Mouse (Mus musculus): ENCODE measurements around the gene Clps. TPM values are rescaled to one million over a fixed set of nuclear protein-coding genes. Genes with fewer than 3 reads are reported as not detected.
"Not testable (repeated sequence)": the region's sequence is repeated elsewhere in the genome, so short reads cannot be mapped to it uniquely, and the experiment has no call there.

Gene Clps
- total RNA-seq (2015) (not detected in 2 replicates), total RNA-seq (2017) (not detected in 2 replicates)

DNA sequence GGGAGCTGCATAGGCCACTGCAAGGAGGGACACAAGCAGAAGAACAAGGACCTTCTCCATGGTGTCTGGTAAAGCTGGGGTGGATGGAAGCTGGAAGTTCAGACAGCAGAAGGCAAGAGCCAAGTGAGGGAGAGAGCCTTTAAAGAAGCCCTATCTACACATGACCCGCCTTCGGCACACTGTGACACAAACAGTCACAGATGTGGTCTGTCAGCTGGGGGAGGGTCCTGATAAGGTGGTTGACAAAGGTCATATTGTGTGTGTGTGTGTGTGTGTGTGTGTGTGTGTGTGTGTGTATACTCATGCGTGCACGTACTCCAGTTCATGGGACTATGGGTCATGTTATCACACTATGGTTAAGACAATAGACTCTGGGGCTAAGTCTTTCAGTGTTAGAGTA lies at the start of gene Clps:
Gene Clps, minus strand, starts transcription at position 169 of the 400 bp plus-strand sequence.
- no peak for ATAC-seq (replicated peaks; ENCODE audit: poor library complexity)

DNA sequence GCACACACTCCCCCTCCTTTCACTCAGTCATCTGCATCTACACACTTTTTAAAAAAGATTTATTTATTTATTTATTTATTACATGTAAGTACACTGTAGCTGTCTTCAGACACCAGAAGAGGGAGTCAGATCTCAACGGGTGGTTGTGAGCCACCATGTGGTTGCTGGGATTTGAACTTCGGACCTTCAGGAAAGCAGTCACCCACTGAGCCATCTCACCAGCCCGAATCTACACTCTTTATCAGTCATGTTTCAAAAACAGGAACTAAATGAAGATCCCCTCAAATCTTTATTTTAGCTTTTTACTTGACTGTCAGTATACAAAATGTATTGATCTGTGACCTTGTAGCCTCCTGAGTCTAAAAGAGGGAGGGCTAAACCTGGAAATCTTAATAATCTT lies 49.0 kb upstream of the Clps start:
- no peak for ATAC-seq (replicated peaks; ENCODE audit: poor library complexity)

DNA sequence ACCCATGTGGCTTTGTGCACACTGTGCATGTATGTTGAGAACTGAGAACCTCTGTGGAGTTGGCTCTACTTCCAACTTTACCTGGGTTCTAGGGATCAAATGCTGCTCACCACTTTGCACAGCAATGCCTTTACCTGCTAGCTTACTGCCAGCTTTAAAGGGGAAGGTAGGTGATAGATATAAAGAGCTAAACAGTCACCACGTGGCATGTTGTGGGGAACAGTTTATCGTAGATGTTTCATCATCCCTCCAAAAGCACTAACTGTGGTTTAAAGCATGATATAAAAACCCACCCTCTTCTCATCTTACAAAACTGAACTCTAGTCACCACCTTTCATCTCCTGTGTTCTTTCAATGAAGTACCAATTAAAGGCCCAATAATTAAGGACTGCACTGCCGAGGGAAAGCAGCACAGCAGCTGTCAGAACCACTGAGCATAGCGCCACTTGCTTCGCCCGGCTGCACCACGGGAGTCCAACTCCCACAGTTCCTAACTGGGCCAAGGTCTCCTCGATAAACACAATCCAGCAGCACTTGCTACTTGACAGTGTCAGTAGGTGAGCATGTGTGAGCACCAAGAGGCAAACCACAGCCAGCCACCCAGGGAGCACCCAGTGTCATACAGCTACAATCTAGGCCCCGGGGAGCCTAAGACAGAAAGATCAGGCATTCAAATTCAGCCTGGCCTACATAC lies 41.1 kb upstream of the Clps start:
- no peak for ATAC-seq (replicated peaks; ENCODE audit: poor library complexity)

DNA sequence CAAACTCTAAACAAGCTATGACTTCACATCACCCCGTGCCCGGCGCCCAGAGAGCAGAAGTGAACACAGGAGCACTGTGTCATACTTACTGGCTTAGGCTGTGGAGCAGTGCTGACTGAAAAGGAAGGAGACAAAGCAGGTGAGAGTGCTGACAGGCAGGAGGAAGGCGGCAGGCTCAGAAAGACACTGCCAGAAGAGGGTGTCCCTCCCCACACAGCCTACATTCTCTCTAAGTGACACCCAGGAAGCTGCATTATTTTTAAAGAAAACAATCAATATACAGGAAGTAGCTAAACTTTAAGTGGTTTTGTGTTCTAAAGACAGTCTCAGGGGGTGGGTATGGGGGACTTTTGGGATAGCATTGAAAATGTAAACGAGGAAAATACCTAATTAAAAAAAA lies 40.2 kb upstream of the Clps start:
- ATAC-seq (replicated peaks; ENCODE audit: poor library complexity): no peak

DNA sequence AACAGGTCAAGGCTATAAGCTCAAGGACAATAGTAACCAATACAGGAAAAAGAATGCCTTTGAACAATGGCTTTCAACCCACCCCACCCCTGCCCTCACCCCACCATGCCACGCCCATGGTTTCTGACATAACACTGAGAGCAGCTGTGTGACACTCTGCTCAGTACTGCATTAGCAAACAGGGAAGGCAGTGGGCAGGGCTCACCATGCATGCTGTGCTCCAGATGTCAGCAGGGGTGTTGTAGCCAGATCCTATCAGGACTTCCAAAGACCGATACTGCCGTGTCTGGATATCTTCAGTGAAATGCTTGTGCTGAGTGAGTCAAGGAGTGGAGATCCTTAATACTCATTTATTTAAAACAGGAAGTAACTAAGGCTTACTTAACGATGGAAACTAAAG lies 33.4 kb upstream of the Clps start:
- peak; percentile 22; the same call in 1 of the 2 replicates for ATAC-seq (replicated peaks; ENCODE audit: poor library complexity)

DNA sequence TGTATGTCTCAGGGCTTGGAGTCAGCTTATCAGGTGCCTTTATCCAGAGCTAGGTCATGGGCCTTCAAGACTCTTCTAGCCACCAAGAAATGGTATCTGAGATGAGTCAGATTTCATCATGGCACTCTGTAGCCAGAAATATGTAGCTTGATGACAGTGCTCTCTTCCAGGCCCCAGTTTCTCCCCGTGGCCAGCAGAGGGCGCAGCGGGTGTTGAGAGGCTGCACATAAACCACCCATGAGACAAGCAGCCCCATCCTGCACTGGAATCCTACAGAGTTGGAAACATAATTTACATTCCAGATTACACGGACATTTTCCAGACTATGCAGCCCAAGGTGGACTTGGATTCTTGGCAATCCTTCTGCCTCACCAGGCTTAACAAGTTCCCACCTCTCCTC lies 32.4 kb upstream of the Clps start:
- ATAC-seq (replicated peaks; ENCODE audit: poor library complexity): peak; percentile 68

DNA sequence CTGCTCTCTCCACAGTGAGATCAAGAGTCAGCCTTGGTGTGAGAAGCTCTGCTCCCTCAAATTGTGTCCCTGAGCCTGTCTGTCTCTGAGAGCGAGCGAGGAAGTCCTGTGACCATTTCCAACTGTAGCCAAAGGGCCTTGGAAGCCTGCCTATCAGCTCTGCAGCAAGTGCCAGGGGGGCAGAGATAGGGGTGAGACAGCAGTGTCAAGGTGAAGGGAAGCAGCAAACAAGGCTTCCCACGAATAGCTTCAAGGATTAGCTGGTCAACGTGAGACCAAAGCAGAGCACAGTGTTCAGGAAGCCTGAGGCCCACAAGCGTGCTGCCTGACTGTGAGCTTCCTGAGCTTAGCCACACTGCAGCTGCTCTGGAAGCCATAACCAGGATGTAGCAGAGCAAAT lies 30.9 kb upstream of the Clps start:
- ATAC-seq (replicated peaks; ENCODE audit: poor library complexity): peak; percentile 82

DNA sequence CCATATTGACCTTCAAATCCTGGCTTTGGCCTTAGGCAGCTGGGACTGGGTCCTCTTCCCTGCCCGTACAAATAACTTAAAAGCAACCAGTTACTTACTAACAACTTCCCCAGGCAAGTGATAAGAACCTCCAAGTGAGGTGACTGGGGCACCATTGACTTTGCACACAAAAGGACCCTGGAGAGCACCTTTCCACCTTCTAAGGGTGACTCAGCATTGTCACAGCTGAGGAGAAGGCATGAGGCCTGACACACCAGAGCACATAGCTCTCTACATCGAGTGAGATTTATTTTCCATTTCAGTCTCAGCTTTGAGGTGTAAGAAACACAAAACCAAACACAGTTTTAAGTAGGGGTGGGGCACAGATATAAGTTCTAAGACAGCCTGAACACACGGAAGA lies 30.0 kb upstream of the Clps start:
- ATAC-seq (replicated peaks; ENCODE audit: poor library complexity): no peak

DNA sequence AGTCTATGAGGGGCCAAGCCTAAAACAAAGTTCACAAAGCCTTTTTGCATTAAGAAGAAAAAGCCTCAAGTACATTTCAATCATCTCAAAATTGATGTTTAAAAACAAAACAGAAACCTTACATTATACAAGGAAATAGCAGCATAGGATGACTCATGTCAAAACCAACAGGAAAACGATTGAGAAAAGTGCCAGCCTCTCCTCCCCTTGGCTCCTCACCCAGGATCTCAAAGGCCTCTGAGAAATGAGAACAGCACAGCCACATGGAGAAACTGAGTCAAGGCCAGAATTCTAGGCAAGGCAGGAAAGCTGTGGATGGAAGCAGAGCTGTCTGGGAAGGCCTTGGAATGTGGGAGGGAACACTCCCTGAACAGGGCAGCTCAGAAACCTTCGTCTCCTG lies 28.0 kb upstream of the Clps start:
- no peak for ATAC-seq (replicated peaks; ENCODE audit: poor library complexity)

DNA sequence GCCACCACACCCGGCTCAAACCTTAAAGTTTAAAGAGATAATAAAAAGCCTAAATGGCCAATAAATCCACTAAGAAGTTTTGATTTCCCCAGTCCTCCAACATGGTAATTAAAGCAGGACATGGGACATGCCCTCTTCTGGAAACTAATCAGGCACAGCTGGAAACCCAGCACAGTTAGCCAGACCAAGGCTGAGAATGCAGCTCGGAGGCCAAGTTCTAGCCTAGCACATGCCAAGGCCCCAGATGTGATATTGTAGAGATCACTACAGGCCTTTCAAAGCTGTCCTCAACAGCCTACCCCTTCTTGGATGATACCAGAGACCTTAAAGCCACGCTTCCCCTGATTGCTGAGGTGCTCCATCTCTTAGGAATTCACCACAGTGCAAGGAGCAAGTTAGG lies 25.9 kb upstream of the Clps start:
- ATAC-seq (replicated peaks; ENCODE audit: poor library complexity): no peak

DNA sequence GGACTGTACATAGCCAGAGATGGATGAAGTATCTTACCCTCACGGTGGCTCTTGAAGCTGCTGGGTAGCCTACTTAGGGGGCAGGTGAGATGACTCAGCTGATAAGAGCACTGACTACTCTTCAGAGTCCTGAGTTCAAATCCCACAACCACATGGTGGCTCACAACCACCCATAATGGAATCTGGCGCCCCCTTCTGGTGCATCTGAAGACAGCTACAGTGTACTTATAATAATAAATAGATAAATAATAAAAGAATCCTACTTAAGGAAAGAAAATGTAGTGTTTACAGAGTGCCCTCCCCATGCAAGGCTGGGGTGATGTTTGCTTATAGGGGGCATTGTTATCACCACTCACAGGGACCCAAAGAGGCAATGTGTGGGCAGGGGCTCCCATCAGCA lies 20.5 kb upstream of the Clps start:
- no peak for ATAC-seq (replicated peaks; ENCODE audit: poor library complexity)

DNA sequence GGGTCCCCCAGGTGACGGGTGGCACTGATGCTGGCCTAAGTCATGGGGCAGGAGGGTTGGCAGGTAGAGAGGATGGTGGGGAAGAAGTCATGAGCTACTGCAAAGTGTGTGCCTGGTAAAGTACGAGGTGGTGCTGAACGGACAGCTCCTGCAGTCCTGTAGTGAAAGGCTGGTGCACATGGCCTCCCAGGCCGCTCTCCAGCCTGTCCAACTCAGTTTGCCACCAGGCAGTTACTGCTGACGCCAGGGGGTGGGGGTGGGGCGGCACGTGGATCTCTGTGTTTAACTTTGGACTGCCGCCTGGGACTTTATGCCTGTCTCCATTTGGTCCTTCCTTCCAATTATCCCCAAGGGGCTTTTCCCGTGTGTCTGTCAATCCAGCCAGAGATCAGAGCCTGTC lies 19.8 kb upstream of the Clps start:
- peak; percentile 89 for ATAC-seq (replicated peaks; ENCODE audit: poor library complexity)

DNA sequence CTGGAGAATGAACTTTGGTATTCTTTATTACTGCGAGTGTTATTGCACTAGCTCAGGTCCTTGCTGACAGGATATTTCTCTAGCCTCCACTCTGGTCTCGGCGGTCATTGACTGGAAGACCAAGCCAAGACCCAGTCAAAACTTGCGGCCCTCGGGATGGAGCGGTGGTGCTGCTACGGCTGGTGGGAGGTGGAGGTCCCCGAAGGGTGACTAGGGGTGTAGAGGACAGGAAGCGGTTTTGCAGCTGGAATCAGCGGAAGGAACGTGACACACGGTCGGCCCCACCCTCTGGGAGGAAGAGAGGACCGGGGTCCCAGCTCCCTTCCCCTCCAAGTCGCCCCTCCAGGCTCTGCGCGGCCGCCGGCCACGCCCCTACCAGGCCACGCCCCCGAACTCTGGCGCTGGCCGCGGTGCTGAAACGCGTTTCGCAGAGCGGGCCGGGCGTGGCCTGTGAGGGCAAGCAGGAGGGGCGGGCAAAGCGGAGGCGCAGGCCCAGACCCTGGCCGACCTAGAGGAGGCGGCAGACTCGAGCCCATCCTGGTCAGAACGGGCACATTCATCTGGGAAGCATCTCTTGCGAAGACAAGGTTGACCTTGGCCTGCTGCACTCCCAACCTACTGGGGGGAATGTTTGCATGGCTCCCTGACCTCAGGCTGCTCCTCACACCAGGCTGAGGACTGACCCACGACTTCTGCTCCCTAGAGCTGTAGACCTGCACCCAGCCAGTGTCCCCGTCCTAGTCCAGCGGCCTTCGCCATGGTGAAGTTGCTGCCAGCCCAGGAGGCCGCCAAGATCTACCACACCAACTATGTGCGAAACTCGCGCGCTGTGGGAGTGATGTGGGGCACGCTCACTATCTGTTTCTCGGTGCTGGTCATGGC lies 14.9 kb upstream of the Clps start, which contains the start of gene Lhfpl5:
Gene Lhfpl5, plus strand, starts transcription at position 398 of the 882 bp plus-strand sequence.
- peak; percentile 91 for ATAC-seq (replicated peaks; ENCODE audit: poor library complexity)

DNA sequence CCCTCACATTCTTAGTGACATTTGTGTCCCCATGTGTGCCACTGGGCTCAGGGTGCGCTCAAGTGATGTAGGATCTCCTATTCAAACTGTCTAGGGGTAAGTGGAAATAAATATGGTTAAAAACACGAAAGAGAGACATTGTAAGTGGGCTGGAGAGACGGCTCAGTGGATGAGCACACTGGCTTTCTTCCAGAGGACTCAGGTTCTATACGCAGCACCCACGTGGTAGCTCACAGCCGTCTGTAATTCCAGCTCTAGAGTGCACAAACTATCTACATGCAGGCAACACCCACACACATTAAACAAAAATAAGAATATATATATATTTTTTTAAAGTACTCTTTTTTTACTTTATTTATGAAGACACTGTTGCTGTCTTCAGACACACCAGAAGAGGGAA lies 12.4 kb upstream of the Clps start:
- ATAC-seq (replicated peaks; ENCODE audit: poor library complexity): no peak

DNA sequence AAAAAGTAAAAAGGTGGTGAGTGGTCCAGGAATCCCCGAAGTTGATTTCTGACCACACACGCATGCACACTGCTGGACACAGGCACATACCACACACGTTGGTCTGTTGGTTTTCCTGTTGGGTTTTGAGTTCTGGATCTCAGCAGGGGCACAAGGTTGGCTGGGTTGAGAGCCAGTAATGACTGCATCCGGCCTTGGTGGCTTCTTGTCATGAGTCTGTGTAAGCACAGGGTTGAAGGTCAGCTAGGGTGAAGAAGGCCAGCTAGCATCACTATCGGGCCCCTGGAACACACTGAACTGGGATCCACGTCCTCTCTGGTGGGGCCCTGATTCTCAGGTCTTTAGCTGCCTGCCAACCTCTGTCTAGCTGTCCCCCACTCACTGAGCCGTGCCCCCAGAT lies 12.0 kb upstream of the Clps start:
- no peak for ATAC-seq (replicated peaks; ENCODE audit: poor library complexity)

DNA sequence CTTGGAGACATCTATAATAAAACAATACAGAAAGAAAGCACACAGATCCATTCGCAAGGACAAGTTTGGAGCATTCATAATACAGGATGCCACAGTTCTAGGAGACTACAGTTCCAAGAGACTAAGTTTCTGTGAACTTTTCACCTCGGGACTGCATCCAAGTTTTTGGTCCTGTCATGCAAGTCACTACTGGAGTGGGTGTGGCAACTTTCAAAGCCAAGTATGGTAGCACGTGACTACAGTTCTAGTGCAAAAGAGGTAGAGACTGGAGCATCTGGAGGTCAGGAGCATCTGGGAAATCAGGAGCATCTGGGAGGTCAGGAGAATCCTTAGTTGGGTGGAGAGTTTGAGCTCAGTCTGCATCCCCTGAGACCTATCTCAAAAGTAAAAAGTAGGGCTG lies 11.3 kb upstream of the Clps start:
- ATAC-seq (replicated peaks; ENCODE audit: poor library complexity): no peak

DNA sequence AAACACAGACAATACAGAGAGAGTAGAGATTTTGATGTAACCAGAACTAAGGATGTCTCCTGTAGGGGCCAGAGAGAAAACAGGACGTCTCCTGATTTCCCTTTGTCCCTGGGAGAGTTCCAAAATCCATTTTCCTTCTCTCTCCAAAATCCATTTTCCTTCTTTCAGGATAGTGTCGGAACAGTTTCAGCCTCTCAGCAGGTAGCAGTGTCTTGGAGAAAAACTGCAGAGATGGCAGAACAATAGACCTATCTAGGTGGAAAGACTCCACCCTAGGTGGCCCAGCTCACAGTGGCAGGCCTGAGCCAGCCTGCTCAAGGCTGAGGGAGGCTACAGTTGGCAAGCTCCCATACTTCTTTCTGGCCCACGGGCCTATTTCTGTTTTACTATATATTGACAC lies 7.0 kb upstream of the Clps start:
- ATAC-seq (replicated peaks; ENCODE audit: poor library complexity): no peak

DNA sequence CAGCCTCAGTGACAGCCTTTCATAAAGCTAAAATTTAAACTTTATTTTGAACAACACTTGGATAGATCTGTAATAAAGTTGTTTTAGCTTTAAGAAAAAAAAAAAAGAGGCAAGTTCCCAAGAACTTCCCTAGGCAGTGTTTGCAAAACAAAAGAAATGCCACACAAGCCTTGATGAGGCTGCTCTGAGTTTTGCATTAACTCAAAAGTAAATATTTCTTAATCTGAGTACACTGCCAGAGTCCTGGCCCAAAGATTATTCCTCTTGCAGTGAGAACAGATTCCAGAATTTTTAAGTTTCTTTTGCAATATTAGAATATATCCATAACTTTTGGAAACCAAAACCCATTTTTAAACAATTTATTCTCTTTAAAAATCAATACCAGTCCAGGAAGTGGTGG lies 4.6 kb upstream of the Clps start:
- ATAC-seq (replicated peaks; ENCODE audit: poor library complexity): no peak

DNA sequence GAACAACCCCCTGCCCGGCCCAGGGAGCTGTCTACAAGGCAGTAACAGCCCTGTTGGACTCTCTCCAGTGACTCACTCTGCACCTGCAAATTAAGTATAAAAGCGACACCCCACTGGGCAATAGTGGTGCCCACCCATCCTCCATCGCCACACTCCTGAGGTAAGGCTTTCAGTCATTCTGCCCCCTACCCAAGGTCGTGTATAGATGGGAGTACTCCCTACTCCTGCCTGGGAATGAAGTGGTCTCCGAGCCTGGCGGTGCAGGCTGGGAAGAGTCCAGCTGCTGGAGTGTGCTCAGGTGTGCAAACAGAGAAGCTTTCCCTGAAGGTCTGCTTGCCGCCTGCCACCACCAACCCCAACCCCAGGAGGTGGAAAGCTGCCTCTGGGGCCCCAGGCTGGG lies 1.0 kb upstream of the Clps start:
- no peak for ATAC-seq (replicated peaks; ENCODE audit: poor library complexity)

DNA sequence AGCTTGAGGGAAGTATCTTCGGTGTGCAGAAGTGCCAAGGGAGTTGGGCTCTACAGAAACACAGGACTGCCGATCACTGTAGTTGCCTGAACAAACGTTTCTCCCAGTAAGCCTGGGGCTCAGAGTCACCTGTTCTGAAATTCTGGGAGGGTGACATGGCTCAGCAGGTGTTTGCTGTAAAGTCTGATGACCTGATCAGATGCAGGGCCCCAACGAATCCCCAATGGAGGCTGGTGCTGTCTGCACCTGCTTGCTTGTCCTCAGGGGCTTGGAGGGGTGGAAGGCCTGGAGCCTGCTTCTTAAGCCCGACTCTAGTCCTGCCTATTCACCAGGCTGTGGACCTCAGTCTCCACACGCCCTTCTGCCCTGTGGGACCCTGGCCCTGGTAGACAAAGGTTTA lies 2.8 kb downstream of the Clps start:
- ATAC-seq (replicated peaks; ENCODE audit: poor library complexity): no peak

DNA sequence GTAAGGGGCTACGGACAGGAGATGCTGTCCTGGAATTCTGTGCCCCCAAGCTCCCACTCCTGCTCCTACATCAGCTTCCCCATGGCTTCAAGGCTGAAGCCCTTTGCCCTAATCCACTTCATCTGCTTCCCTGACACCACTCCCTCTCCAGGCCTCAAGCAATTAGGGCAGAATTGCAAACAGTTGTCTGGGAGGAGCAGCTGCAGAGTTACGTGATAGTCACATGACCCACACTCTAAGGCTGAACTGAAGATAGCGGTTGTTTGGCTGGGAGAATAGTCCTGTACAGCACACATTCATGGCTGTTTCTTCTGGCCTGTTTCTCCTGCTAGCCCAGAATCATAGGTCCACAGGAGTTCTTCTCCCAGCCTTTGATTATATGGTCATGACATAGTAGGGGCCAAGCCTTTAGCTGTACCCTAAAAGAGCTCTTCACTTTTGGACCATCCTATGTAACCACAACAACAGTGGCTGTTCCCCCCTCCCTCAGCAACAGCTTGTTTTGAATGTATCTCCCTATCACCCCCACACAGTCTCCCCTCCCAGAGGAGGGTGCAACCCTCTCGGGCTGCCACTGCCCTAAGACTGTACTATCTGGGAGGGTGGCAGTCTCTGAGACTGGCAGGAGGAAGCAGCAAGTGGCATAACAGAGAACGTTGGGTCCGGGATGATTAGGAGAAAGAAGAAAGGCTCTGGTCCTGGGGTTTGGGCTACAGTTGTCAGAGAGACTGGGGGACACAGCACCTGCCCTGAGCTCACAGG lies 3.8 kb downstream of the Clps start:
- peak; percentile 73 for ATAC-seq (replicated peaks; ENCODE audit: poor library complexity)

DNA sequence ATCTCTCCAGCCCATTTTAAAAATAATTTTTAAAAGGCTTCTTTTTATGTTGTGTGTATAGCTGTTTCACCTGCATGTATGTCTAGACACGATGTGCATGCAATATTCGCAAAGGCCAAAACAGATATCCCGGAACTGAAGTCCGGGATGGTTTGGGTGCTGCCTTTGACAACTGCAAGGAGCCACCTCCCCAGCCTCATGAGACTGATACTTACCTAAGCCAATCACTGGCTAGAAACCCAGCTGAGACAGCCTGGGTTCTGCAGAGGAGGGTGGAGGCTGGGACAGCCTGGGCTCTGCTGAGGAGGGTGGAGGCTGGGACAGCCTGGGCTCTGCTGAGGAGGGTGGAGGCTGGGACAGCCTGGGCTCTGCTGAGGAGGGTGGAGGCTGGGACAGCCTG lies 6.5 kb downstream of the Clps start:
- ATAC-seq (replicated peaks; ENCODE audit: poor library complexity): not testable (repeated sequence)
